22 mouse cellular contexts compared by ENCODE assay signal in genomic region chr11:56431089-56431488, GRCm38 (mm10).
"Had no signal": no experiment of that assay in that cellular context is flagged by ENCODE, and none has a peak within 500 bp of the region (broad histone marks: within the 10 kb centered on the region; RNA-seq: fewer than 3 reads in every experiment).

No protein-coding gene starts in this region.

- H3K36me3 ChIP-seq: heart, embryonic 10.5 days; heart, embryonic 12.5 days; hindbrain, embryonic 13.5 days; hindbrain, embryonic 15.5 days; limb, embryonic 10.5 days; limb, embryonic 12.5 days; liver, embryonic 13.5 days; liver, embryonic 15.5 days had no signal

- H3K4me3 ChIP-seq: heart, embryonic 10.5 days; heart, embryonic 12.5 days; hindbrain, embryonic 13.5 days; hindbrain, embryonic 15.5 days; layer of hippocampus, adult 2 months; left cerebral cortex, adult 2 months; limb, embryonic 10.5 days; limb, embryonic 12.5 days; liver, embryonic 13.5 days; liver, embryonic 15.5 days had no signal

- H3K27me3 ChIP-seq: heart, embryonic 12.5 days; hindbrain, embryonic 13.5 days; hindbrain, embryonic 15.5 days; limb, embryonic 12.5 days; liver, embryonic 13.5 days; liver, embryonic 15.5 days had no signal

- H3K9ac ChIP-seq: heart, embryonic 12.5 days; hindbrain, embryonic 13.5 days; hindbrain, embryonic 15.5 days; limb, embryonic 12.5 days; liver, embryonic 13.5 days; liver, embryonic 15.5 days had no signal

- DNase-seq: gastrocnemius, postnatal 14 days; gastrocnemius, postnatal 36 days; heart, adult 11 months; heart, postnatal 36 days; kidney, adult 11 months; kidney, adult 2 months; kidney, adult 9 months; kidney, postnatal 10 days; kidney, postnatal 25 days; kidney, postnatal 4 days; liver; liver, embryonic 13.5 days had no signal

- H3K27ac ChIP-seq: heart, embryonic 10.5 days; hindbrain, embryonic 13.5 days; hindbrain, embryonic 15.5 days; hindbrain, postnatal 0 days; left cerebral cortex, adult 2 months; limb, embryonic 10.5 days; limb, embryonic 12.5 days; liver, embryonic 13.5 days; liver, embryonic 15.5 days had no signal

- H3K4me1 ChIP-seq: heart, embryonic 10.5 days; heart, embryonic 12.5 days; hindbrain, embryonic 13.5 days; hindbrain, embryonic 15.5 days; limb, embryonic 10.5 days; limb, embryonic 12.5 days; liver, embryonic 13.5 days; liver, embryonic 15.5 days had no signal
